In genomic region chr4:39556101-39556763, GRCm38 (mm10) we compare ENCODE assay signal across 19 mouse cellular contexts.
"Had no signal": no experiment of that assay in that cellular context is flagged by ENCODE, and none has a peak within 500 bp of the region (broad histone marks: within the 10 kb centered on the region; RNA-seq: fewer than 3 reads in every experiment).

No protein-coding gene starts in this region.

- DNase-seq: kidney, adult 2 months; kidney, postnatal 25 days; layer of hippocampus, postnatal 36 days; lung, adult 2 months; lung, postnatal 14 days; lung, postnatal 4 days; midbrain, embryonic 14.5 days; right cerebral cortex, postnatal 25 days; spleen, adult 18-20 months; thymus, adult 18-20 months; thymus, postnatal 36 days had no signal

- H3K27me3 ChIP-seq: limb, embryonic 13.5 days; liver, embryonic 12.5 days; liver, embryonic 15.5 days; stomach, embryonic 15.5 days had no signal

- H3K4me1 ChIP-seq: limb, embryonic 10.5 days; limb, embryonic 13.5 days; liver, embryonic 12.5 days; liver, embryonic 15.5 days; stomach, embryonic 15.5 days had no signal

- H3K9me3 ChIP-seq: limb, embryonic 10.5 days; limb, embryonic 13.5 days; liver, embryonic 12.5 days; liver, embryonic 15.5 days; stomach, embryonic 15.5 days had no signal

- ATAC-seq: liver, embryonic 12.5 days had no signal

- H3K27ac ChIP-seq: kidney, postnatal 0 days; layer of hippocampus, adult 2 months; limb, embryonic 10.5 days; limb, embryonic 13.5 days; liver, embryonic 12.5 days; liver, embryonic 15.5 days; stomach, embryonic 15.5 days had no signal

- H3K9ac ChIP-seq: limb, embryonic 13.5 days; liver, embryonic 12.5 days; liver, embryonic 15.5 days; stomach, embryonic 15.5 days had no signal

- H3K36me3 ChIP-seq: limb, embryonic 10.5 days; limb, embryonic 13.5 days; liver, embryonic 12.5 days; liver, embryonic 15.5 days; stomach, embryonic 15.5 days had no signal

- H3K4me3 ChIP-seq: layer of hippocampus, adult 2 months; limb, embryonic 10.5 days; limb, embryonic 13.5 days; liver, embryonic 12.5 days; liver, embryonic 15.5 days; stomach, embryonic 15.5 days had no signal

- H3K4me2 ChIP-seq: limb, embryonic 13.5 days; liver, embryonic 12.5 days; liver, embryonic 15.5 days; midbrain, embryonic 11.5 days; stomach, embryonic 15.5 days had no signal
